Mouse (Mus musculus) kidney, adult 2 months (tissue): ENCODE data around the gene Elf3.
"Not testable (repeated sequence)": the region's sequence is repeated elsewhere in the genome, so short reads cannot be mapped to it uniquely, and the experiment has no call there.

ENCODE experiments used
- CTCF ChIP-seq: fragments of 200-500 bp; conservative IDR thresholded peaks from 2 replicates; pipeline ENCODE4 v1.5.1; 2011; ENCODE audit warnings: low read depth, mild to moderate bottlenecking, control low read depth, low read length, moderate library complexity, mixed read lengths; ENCODE audit not compliant: insufficient read depth, insufficient read length
- POLR2A ChIP-seq: fragments of 200-500 bp; IDR thresholded peaks from one replicate; pipeline ENCODE4 v1.6.1; 2011; ENCODE audit warnings: low read depth, low read length, control low read depth

DNA sequence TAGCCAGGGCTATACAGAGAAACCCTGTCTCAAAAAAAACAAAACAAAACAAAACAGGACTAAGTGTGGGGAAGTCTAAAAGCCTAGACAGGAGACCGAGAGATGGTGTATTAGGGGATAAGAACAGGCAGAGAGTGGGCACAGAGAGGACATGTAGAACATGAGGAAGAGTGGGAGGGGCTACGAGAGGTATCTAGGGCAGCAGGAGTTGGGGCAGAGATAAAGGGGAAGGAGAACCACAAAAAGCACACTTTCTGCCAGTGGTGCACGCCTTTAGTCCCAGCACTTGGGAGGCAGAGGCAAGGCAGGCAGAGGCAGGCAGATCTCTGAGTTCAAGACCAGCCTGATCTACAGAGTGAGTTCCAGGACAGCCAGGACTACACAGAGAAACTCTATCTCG is 18.2 kb downstream of the Elf3 start:
- TF ChIP-seq CTCF, POLR2A: not testable (repeated sequence)
